Mouse (Mus musculus) macrophage (primary cell): Measurements from ENCODE around the gene Slc7a11. TPM values are rescaled to one million over a fixed set of nuclear protein-coding genes. Genes with fewer than 3 reads are reported as not detected.

ENCODE experiments used
- H3K27ac ChIP-seq: fragments of 350-480 bp; formaldehyde crosslinking; 2 replicates; pipeline ENCODE4 v1.9.0; 2021
- H3K36me3 ChIP-seq: fragments of 350-480 bp; formaldehyde crosslinking; 2 replicates; pipeline ENCODE4 v1.9.0; 2021; ENCODE audit errors: inconsistent target
- H3K4me3 ChIP-seq: fragments of 350-480 bp; formaldehyde crosslinking; 2 replicates; pipeline ENCODE4 v1.9.0; 2021; ENCODE audit errors: inconsistent target
- H3K79me2 ChIP-seq: fragments of 350-480 bp; formaldehyde crosslinking; 2 replicates; pipeline ENCODE4 v1.9.0; 2021; ENCODE audit errors: inconsistent target
- WGBS: methylation state at CpG from one replicate; pipeline ENCODE4 v1.1.7; 2026; ENCODE audit warnings: inconsistent platforms; ENCODE audit not compliant: missing documents; 5-methylcytosine and 5-hydroxymethylcytosine counted together
- polyA plus RNA-seq: library from polyadenylated mRNA; stranded (reverse); fragments of 250-400 nt; gene quantifications from 3 replicates; pipeline ENCODE4 v1.2.4, GENCODE M21; 2018; ENCODE audit warnings: inconsistent platforms

The Slc7a11 gene
- polyA plus RNA-seq, 1 experiment from 2014 or later = 1.1 TPM

- no peaks in the 10 kb centered on the region for H3K79me2 ChIP-seq
- WGBS = 88% methylated on average over 3 of the region's 3 CpGs
- H3K27ac ChIP-seq = no peak overlapping the region
- no peak overlapping the region for H3K4me3 ChIP-seq
- H3K36me3 ChIP-seq = no peaks in the 10 kb centered on the region
Measured at GRCm38 (mm10) chr3:49973994-49974393, 469.4 kb downstream of the Slc7a11 start.

GRCm38 (mm10) chr3:49965569-49965968, 477.8 kb downstream of the Slc7a11 start:
- Histone ChIP-seq H3K36me3 (no peaks in the 10 kb centered on the region), H3K79me2 (no peaks in the 10 kb centered on the region), H3K27ac (no peak overlapping the region), H3K4me3 (no peak overlapping the region)
- 88% methylated on average over 2 of the region's 2 CpGs for WGBS

- Histone ChIP-seq H3K36me3 (no peaks in the 10 kb centered on the region), H3K79me2 (no peaks in the 10 kb centered on the region), H3K27ac (no peak overlapping the region), H3K4me3 (no peak overlapping the region)
- 84% methylated on average over 2 of the region's 2 CpGs for WGBS
Measured at GRCm38 (mm10) chr3:49960581-49960980, 482.8 kb downstream of the Slc7a11 start.

GRCm38 (mm10) chr3:49946845-49947244, 496.6 kb downstream of the Slc7a11 start:
- Histone ChIP-seq H3K79me2 (no peaks in the 10 kb centered on the region), H3K36me3 (no peaks in the 10 kb centered on the region), H3K4me3 (no peak overlapping the region), H3K27ac (no peak overlapping the region)
- WGBS = 55% methylated on average over 2 of the region's 2 CpGs

- 84% methylated on average over 5 of the region's 5 CpGs for WGBS
- Histone ChIP-seq H3K27ac (no peak overlapping the region), H3K79me2 (no peaks in the 10 kb centered on the region), H3K4me3 (no peak overlapping the region), H3K36me3 (no peaks in the 10 kb centered on the region)
Measured at GRCm38 (mm10) chr3:49944783-49945182, 498.6 kb downstream of the Slc7a11 start.

- Histone ChIP-seq H3K4me3 (no peak overlapping the region), H3K36me3 (no peaks in the 10 kb centered on the region), H3K79me2 (no peaks in the 10 kb centered on the region), H3K27ac (no peak overlapping the region)
- WGBS = 77% methylated on average over 2 of the region's 2 CpGs
Measured at GRCm38 (mm10) chr3:49937611-49938010, 505.8 kb downstream of the Slc7a11 start.

- Histone ChIP-seq H3K79me2 (no peaks in the 10 kb centered on the region), H3K27ac (no peak overlapping the region), H3K36me3 (no peaks in the 10 kb centered on the region), H3K4me3 (no peak overlapping the region)
Measured at GRCm38 (mm10) chr3:49929496-49929895, 513.9 kb downstream of the Slc7a11 start.

- 56% methylated on average over 4 of the region's 4 CpGs for WGBS
- H3K36me3 ChIP-seq = no peaks in the 10 kb centered on the region
- no peak overlapping the region for H3K4me3 ChIP-seq
- H3K79me2 ChIP-seq = no peaks in the 10 kb centered on the region
- no peak overlapping the region for H3K27ac ChIP-seq
Measured at GRCm38 (mm10) chr3:49928509-49929263, 514.7 kb downstream of the Slc7a11 start.

GRCm38 (mm10) chr3:49913929-49914328, 529.5 kb downstream of the Slc7a11 start:
- WGBS = 58% methylated on average over 2 of the region's 2 CpGs

GRCm38 (mm10) chr3:49910922-49911321, 532.5 kb downstream of the Slc7a11 start:
- H3K36me3 ChIP-seq = no peaks in the 10 kb centered on the region
- no peak overlapping the region for H3K4me3 ChIP-seq
- no peaks in the 10 kb centered on the region for H3K79me2 ChIP-seq
- 57% methylated on average over 1 of the region's 1 CpGs for WGBS
- no peak overlapping the region for H3K27ac ChIP-seq

More at GRCm38 (mm10) chr3:49913929-49914328, 529.5 kb downstream of the Slc7a11 start:
- H3K79me2 ChIP-seq = no peaks in the 10 kb centered on the region
- H3K4me3 ChIP-seq = no peak overlapping the region
- no peaks in the 10 kb centered on the region for H3K36me3 ChIP-seq
- H3K27ac ChIP-seq = no peak overlapping the region

GRCm38 (mm10) chr3:49908426-49909341, 534.7 kb downstream of the Slc7a11 start:
- H3K4me3 ChIP-seq = no peak overlapping the region
- 31% methylated on average over 12 of the region's 12 CpGs for WGBS
- no peaks in the 10 kb centered on the region for H3K36me3 ChIP-seq
- H3K27ac ChIP-seq = no peak overlapping the region
- no peaks in the 10 kb centered on the region for H3K79me2 ChIP-seq

- no peak overlapping the region for H3K27ac ChIP-seq
- no peak overlapping the region for H3K4me3 ChIP-seq
- H3K79me2 ChIP-seq = no peaks in the 10 kb centered on the region
- no peaks in the 10 kb centered on the region for H3K36me3 ChIP-seq
Measured at GRCm38 (mm10) chr3:49893945-49894344, 549.5 kb downstream of the Slc7a11 start.

- 75% methylated on average over 2 of the region's 2 CpGs for WGBS
Measured at GRCm38 (mm10) chr3:49887359-49887758, 556.1 kb downstream of the Slc7a11 start.

GRCm38 (mm10) chr3:49886220-49886945, 557.0 kb downstream of the Slc7a11 start:
- WGBS = 61% methylated on average over 8 of the region's 8 CpGs
- Histone ChIP-seq H3K79me2 (no peaks in the 10 kb centered on the region), H3K27ac (no peak overlapping the region), H3K36me3 (no peaks in the 10 kb centered on the region), H3K4me3 (no peak overlapping the region)

More at GRCm38 (mm10) chr3:49887359-49887758, 556.1 kb downstream of the Slc7a11 start:
- Histone ChIP-seq H3K27ac (no peak overlapping the region), H3K36me3 (no peaks in the 10 kb centered on the region), H3K4me3 (no peak overlapping the region), H3K79me2 (no peaks in the 10 kb centered on the region)
